Mouse (Mus musculus) heart, postnatal 36 days (tissue): ENCODE data around the gene Tln2. TPM values are rescaled to one million over a fixed set of nuclear protein-coding genes. Genes with fewer than 3 reads are reported as not detected.
A peak's percentile ranks its signal among the peaks of the same experiment; 100 is the strongest.

Source experiments
- DNase-seq, 2 experiments: peaks; one replicate each; pipeline ENCODE4 v3.0.0; 2021 to 2022
- intact Hi-C: fragments of 180-260 bp; cut with DNase I; formaldehyde crosslinking; loops from one replicate; pipeline ENCODE4 v1.15.1; 2025
- total RNA-seq, 2 experiments: library from RNA; stranded (reverse); gene quantifications; 2 replicates each; pipeline ENCODE4 v1.2.3; 2021

Tln2 gene
- total RNA-seq, 2 experiments from 2014 or later = 80.3 to 90.0 TPM

DNA sequence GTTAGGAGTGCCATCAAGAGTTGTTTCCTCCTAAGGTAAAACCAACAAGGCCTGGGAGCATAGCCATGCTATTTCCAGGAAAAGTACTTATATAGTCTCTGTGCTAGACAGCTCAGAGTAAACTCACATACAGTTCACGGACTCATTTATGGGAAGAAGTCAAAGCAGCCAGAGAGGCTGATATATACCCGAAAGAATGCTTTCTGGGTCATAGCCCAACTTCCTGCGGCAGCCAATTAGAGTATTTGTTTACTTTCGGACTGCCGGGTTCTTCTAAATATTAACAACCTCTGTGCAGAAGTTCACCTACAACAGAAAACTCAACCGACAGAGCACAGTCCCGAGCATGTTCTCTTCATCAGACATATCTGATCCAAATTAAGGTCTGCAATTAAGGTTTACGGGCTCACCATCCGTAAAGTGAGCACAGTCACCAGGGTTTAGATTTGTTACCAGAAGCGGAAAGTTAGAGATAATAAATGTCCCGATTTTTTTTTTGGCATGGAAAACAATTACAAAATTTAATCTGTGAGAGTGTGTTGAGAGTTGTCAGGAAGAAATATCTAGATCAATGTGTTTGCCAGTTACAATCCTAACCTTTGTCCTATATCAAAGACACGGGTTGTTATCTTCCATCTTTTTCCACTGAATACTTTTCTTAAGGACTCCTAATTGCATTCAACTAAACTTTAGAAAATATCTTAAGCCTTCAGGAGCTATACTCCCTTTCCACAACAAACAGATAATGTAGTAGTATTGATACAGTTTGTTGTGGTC is 323.9 kb downstream of the Tln2 start:
- intact Hi-C loops = no loop called here
- no peak for DNase-seq

DNA sequence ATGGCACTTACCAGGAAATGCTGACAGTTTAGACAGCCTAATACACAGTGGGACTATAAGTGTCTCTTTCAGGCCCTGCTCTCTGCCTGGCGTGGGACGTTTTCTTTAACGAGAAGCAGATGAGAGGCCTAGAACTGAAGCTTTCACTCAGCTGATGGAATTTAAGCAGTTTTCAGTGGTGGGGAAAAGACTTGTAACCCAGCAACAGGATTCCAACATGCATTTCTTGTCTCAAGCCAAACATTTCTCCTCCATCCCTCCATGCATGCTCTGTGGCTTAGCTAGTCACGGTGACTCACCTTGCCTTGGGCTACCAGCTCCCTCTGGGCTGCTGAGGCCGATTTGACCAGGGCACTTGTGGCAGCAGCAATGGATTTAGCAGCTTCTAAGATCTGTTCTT is 330.5 kb downstream of the Tln2 start:
- DNase-seq = no peak
- intact Hi-C loops = no loop called here

DNA sequence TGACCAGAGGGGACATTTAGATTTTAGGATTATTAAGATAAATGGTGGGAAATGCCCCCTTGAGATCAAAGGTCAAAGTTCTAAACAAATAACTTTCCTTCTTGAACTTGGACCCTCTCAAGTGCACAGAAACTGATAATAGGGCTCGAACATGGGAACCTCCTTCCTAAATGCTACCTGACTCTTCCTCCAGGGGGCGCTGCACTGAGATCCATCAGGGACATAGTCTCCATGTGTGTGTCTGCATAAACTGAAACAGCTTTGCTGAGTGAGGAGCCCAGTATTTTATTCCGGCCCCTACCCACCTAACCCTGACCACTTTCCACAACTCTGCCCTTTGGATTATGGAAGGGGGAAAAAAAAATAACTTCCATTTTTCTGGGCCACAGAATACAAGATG is 339.1 kb downstream of the Tln2 start:
- peak; percentile 14 to 35 for DNase-seq
- intact Hi-C loops = loop anchor here (2.0 kb wide), 1 partner anchor 54 kb away; no protein-coding TSS in a partner anchor

DNA sequence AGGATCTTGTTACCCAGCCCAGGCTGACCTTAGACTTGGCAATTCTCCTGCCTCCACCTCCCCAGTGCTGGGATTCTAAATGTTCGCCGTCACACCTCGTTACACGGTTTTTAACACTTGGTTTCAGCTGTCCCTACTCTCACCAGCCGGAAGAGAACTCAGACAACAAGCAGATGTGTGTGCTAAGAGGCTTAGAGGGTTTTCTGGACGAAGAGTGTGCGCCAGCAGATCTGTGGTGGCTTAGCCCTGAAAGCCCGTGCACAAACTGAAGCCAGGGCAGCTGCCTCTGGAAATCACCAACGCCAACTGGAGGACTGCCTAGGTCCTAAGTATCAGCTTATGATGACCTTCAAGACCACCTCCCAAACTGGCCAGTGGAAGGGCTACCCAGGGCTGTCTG is 341.5 kb downstream of the Tln2 start:
- DNase-seq = no peak
- intact Hi-C loops = no loop called here

DNA sequence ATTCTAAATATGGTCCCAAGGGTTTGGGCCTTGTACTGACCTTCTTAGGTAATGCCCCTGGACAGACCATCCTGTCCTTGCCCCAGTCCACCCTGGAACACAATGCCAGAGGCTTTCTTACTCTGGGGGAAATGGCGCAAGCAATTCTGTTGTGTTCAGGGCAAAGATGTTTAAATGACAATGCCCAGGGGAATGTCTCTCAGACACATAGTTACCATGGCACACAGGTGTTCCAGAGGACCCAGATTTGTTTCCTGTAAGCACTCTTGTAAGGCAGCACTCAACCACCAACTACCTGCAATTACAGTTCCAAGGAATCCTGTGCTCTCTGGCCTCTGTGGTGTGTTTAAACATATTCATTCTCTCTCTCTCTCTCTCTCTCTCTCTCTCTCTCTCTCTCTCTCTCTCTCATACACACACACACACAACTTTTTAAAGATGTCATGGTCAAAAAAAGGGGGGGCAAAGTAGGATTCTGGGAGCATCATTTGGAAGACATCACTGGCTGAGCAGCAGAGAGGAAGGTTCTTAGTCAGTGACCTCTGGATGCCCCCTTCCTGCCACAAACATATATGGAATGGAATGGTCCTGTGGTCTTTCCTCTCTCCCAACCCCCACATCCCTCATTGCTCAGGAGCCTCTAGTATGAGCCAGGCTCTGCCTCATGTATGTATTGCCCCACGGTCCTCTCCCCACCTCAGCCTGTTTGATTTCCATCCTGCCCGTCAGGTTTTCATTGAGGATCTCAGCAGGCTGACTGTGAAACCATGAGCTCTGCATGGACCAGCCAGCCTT is 345.1 kb downstream of the Tln2 start:
- DNase-seq = no peak
- intact Hi-C loops = loop anchor here (2.0 to 5.0 kb wide), 3 partner anchors 57 to 214 kb away; partner anchors contain the start of gene Tpm1

DNA sequence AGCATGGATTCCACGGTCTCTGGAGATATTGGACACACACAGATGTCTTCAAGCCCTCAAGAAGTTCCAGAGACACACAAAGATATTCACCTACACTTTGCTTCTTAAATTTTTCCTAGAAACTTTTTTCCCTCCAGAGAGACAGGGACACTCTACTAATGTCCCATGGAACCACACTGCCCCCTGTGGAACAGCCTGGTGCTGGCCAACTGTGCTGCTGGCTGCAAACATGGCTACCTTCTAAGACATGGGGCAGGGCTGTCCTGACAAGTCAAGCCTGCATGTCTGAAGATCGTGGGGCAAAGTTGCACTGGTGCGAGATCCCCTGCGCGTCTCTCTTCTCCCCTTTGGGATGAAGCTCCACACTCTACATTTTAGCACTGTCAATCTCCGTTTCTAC is 346.2 kb downstream of the Tln2 start:
- peak; percentile 73 to 78 for DNase-seq
- intact Hi-C loops = loop anchor here (5.0 kb wide), 2 partner anchors 56 to 166 kb away; partner anchors contain the start of gene Tpm1

DNA sequence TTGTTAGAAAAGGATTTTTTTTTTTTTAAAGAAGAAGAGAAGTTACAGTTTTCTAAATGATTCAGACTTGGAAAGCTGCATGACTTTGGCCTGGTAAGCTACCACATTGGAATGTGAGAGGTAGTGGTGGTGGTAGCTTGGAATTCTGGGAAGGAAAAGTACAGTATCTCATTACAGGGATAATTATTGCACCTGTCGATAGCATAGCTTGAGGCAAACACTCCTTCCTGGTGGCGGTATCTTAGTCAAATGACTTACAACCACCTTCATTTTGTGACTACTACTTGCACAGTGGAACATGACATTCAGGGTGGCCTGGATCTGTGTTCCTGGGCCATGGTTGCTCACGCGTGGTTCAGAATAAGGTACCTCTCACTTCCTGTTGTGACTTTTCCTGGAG is 348.3 kb downstream of the Tln2 start:
- no peak for DNase-seq
- intact Hi-C loops = loop anchor here (5.0 kb wide), 2 partner anchors 54 to 164 kb away; partner anchors contain the start of gene Tpm1

DNA sequence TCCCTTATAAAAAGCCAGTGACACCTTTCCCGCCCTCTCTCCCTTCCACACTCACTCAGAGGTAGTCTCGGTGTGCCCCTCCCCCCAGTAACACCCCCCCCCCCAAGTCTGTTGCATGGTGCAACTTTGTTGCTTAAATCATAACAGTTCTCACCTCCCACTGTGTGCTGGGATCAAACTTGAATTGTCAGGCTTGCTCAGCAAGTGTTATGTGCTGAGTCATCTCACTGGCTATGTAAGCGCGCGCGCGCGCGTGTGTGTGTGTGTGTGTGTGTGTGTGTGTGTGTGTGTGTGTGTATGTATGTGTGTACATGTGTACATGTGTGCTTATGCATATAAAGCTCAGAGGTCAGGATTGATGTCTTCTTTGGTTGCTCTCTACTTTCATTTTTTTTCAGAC is 350.1 kb downstream of the Tln2 start:
- no peak for DNase-seq
- intact Hi-C loops = no loop called here

DNA sequence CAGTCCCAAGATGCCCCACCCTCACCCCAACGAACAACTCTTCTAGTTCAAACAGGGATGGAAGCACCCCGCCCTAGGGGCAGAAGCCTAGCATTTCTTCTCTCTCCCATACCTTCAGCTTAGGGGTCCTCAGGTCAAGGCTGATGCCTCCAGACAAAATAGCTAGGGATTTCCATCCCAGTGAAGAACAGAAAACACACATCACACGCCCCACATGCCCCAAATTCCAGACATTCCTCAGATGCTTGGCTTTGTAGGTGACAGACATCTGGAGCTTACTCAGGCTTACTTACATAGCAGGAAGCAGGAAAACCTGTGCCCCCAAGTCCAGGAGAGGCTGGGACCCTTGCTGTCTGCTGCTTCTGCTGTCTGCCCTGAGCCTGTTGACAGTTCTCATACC is 351.1 kb downstream of the Tln2 start:
- no peak for DNase-seq
- intact Hi-C loops = no loop called here

DNA sequence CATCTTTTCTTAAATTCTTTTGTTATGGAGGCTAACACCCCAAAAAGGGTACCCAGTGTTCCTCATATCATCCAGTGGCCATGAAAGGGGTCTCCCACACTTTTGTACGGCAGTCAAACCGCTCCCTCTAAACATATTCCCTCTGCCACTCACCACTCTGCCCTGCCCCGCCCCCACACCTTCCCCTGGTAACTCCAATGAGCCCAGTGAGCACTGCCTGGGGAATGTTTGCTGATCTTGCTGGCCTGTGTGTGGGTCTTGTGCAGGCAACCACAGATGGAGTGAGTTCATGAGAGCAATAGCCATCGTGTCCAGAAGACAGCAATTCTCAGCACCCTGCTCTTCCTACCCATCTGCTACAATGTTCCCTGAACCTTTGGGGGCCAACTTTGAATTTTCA is 354.3 kb downstream of the Tln2 start:
- DNase-seq = no peak
- intact Hi-C loops = no loop called here

DNA sequence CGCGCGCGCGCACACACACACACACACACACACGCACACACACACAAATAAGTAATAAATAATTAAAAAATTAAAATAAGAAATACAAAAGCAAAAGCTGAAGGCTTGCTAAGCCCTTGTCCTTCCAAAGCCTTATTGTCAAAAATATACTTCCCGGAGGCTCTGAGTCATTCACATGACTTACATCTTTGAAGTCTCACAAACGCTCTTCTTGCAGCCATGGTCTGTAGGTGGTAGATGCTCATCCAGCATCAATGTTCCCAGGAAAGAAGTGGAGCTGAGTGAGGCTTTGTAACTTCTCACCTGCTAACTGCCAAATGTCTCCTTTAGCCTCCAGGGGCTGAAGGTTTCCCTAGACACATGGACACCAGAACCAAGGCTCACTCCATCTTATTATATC is 362.9 kb downstream of the Tln2 start:
- no peak for DNase-seq
- intact Hi-C loops = no loop called here

DNA sequence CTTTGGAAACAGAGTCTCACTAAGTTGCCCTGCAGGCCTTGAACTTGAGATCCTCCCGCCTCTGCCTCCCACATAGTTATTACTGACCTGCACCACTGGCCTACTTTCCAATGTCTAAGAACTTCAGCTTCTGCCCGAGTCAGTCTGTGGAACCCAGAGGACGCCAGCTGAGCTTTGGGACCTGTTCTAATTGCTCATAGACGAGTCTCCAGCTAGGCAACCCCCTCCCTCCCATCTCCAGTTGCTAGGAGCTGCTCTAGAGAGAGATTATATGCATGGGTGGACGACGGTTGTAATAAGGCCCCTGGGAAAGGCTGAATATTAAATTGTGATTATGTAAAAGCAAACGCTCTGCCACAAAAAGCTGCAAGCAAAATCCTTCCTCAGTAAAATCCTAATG is 364.2 kb downstream of the Tln2 start:
- DNase-seq = no peak
- intact Hi-C loops = no loop called here

DNA sequence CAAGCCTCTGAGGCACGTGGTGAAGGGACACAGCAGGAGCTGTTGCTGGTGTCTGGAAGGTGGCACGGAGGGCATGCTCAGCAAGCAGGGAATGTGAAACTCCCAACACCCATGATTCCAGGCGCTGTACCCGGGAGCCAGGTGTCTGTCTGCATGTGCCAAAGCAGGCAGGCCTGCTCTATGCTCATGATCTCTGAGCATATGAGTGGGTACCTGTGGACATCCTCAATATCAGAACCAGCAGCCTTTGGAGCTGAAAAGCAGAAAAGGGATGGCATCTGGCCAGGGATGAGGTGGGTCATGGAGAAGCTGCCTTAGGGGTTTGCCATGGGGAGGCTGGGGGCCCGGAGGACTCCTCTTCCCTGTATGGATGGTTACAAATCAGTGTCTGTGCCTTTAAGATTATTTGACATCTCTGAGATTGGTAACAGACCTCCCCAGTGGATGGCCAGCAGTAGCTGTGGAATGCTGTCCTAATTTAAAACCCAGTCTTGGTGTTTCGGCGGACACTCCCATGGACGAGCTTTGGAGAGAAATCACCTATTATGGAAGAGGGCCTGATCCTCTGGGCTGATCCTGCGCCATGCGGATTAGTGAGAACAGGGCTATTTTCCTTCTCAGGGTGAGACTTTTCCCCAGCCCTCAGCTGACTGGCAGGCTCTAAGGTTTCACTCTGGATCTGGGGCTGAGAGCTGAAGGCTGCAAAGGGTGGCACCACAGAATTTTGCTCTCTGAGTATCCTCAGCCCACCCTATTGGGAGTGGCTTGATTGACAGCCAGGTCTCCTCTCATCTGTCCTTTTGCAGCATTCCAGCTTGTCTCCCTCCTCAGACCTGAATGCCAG is 367.8 kb downstream of the Tln2 start:
- DNase-seq = peak; percentile 27 to 58
- intact Hi-C loops = no loop called here

DNA sequence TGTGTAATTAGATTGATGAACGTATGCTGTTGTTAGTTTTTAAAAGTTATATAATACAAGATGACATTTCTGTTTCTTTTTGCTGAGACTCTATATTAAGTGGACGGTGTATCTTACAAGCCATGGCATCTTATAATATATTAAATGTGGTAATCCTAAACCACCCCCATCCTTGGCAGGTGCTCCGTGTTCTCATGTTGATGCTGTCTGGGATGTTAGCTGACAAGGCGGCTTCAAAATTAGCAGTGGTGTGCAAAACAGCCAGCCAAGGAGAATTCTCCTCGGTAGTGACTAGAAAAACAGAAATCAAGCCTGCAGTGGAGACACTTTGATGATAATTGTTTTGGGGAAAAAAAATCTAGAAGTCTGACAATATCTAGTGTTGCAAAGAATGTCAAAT is 371.8 kb downstream of the Tln2 start:
- intact Hi-C loops = no loop called here
- no peak for DNase-seq

DNA sequence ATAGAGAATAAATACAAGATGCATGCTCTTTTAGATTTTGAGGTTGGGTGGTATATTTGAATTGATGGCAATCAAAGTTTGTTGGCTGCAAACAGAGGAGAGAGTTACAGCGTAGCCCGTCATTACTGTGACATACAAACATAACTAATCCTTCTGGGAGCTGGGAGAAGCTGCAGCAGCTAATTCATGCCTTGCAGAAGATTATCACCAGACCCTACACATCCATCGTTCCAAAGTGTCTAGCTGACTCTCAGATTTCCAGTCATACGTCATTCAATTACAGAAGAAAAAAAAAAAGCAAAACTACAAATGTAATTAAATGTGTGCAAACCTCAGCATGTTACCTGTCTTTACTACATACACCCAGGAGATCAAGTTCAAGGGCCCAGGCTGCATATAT is 372.3 kb downstream of the Tln2 start:
- no peak for DNase-seq
- intact Hi-C loops = no loop called here

DNA sequence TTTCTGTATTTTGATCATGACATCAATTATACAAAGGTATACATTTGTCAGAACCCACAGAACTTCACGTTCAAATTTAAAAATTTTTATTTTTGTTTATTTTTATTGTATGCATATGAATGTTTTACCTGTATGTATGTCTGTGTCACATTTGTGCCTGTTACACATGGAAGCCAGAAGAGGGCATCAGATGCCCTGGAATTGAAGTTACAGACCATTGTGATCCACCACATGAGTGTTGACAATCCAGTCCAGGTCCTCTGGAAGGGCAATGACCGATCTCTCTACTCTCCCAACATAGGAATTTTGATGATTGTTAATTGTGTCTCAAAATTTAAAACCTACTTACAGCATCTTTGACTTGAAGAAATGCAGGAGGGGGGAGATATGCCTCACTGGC is 374.9 kb downstream of the Tln2 start:
- DNase-seq = no peak
- intact Hi-C loops = no loop called here

DNA sequence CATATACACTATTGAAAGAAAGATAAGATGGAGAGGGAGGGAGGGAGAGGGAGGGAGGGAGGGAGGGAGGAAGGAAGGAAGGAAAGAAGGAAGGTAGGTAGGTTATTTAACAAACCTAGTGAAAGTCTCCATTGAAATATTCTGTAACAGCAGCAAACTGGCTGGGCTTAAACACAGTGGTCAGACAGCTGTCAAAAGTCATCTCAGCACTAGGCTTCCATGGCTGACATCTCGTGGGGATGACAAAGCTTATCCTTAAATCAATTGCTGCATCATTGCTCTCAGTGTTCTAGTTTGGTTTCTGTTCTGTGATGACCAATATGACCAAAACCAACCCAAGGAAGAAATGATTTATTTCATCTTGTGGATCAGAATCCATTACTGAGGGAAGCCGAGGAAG is 376.0 kb downstream of the Tln2 start:
- intact Hi-C loops = no loop called here

DNA sequence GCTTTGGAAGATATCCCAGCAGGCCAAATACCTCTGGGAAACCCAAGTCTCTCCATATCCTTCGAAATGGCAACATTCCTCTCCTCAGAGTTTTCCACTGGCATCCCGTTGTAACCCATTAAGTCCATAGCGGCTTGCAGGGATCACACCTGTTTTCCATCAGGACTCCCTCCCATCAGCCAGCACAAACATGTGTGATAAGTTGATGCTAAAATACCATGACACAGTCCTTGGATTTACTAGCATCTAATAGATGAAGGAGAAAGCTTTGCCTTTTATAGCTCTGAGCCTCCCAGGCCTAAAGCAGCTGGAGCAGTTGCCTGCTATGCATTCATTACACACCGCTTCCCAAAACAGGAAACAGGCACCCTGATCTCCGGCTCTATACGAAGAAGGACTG is 377.5 kb downstream of the Tln2 start:
- DNase-seq = no peak
- intact Hi-C loops = no loop called here

More for the DNA sequence above, 376.0 kb downstream of the Tln2 start:
- no peak for DNase-seq

DNA sequence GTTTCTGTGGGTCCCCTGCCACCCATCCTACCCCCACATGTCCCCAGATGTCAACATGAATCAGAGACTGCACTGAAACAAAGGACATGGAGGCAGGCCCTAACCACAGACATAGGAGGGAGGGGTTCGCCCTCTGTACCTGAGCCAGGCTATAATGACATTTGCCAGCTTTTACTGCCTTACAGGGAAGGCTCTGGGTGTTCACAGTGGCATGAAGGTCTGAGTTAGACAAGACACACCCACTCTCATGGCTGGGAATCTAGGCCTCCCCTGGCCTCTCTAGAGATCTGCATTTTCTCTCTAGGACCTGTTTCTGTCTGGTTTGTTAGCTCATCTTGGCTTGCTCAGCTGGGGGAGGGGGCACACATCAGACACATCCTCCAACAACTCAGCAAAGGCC is 380.8 kb downstream of the Tln2 start:
- intact Hi-C loops = no loop called here

DNA sequence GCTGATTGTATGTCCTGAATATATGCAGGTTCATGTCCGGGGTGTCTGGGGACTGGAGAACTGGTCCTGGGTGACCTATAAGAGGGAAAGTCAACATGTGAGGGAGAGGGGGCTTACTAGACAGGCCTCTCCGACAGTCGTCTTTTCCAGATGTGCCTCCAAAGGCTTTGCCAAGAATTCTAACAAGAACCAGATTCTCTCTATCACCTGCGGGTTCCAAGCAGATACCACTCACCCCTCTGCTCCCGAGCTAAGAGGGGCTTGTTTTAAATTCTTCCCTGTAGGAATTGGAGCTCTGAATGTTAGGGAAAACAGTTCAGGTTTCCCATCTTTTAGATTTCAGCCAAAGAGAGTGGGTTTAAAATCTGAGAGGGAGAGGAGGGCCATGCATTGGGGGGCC is 381.3 kb downstream of the Tln2 start:
- intact Hi-C loops = no loop called here

More for the DNA sequence above, 380.8 kb downstream of the Tln2 start:
- DNase-seq = no peak

DNA sequence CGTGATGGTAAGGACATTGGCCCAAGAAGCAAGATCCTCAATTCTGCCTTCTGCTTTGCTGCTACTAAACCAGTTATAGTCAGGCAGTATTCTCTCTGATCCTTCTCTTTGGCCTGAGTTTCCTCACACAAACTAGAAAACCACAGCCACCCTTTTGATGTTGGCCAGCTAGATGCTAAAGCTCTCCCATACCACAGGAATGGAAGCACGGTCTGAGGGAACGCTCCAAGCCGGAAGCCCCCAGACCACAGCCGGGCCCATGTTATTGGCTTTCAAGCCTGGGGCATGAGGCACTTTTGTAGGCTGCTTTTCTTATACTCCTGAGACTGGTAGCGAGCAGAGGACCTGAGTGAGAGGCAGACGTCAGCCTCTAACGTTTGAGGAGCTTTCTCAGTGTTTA is 383.4 kb downstream of the Tln2 start:
- intact Hi-C loops = no loop called here
- DNase-seq = no peak

More for the DNA sequence above, 381.3 kb downstream of the Tln2 start:
- DNase-seq = no peak
